Mouse (Mus musculus) cerebellum, postnatal 4 days (tissue): ENCODE measurements around the gene Acot5.
"Not testable (repeated sequence)": the region's sequence is repeated elsewhere in the genome, so short reads cannot be mapped to it uniquely, and the experiment has no call there.

ENCODE experiments used
- DNase-seq, 2 experiments: peaks; one replicate each; pipeline ENCODE4 v3.0.0; 2022; ENCODE audit warnings: low spot score in 2 of 2, mixed read lengths in 1 of 2

Acot5 gene

GRCm38 (mm10) chr12:84062336-84062735, 6.8 kb upstream of the Acot5 start:
- DNase-seq: no peak

- no peak for DNase-seq
Observed at GRCm38 (mm10) chr12:84063228-84063627, 5.9 kb upstream of the Acot5 start.

GRCm38 (mm10) chr12:84063833-84064232, 5.3 kb upstream of the Acot5 start:
- no peak for DNase-seq

GRCm38 (mm10) chr12:84064621-84065020, 4.5 kb upstream of the Acot5 start:
- DNase-seq: no peak

GRCm38 (mm10) chr12:84067752-84068151, 1.4 kb upstream of the Acot5 start:
- no peak for DNase-seq

GRCm38 (mm10) chr12:84068296-84068695, 829 bp upstream of the Acot5 start:
- DNase-seq: no peak

- peak in 1 of 2 experiments; percentile 20 for DNase-seq
Observed at GRCm38 (mm10) chr12:84069582-84069981, 457 bp downstream of the Acot5 start.

GRCm38 (mm10) chr12:84071696-84072095, 2.6 kb downstream of the Acot5 start:
- DNase-seq: no peak

GRCm38 (mm10) chr12:84077371-84077990, 8.4 kb downstream of the Acot5 start:
- DNase-seq: no peak

- DNase-seq: no peak
Observed at GRCm38 (mm10) chr12:84083842-84084241, 14.7 kb downstream of the Acot5 start.

GRCm38 (mm10) chr12:84084581-84084980, 15.5 kb downstream of the Acot5 start:
- no peak for DNase-seq

GRCm38 (mm10) chr12:84094666-84095065, 25.5 kb downstream of the Acot5 start:
- DNase-seq: not testable (repeated sequence)

GRCm38 (mm10) chr12:84099605-84100004, 30.5 kb downstream of the Acot5 start:
- no peak for DNase-seq

GRCm38 (mm10) chr12:84100071-84100470, 30.9 kb downstream of the Acot5 start:
- no peak for DNase-seq

GRCm38 (mm10) chr12:84100604-84101492, 31.7 kb downstream of the Acot5 start, which contains the start of gene Acot6:
Acot6 (plus strand) TSS chr12:84100654.
- DNase-seq: peak in 1 of 2 experiments; percentile 45

- DNase-seq: no peak
Observed at GRCm38 (mm10) chr12:84101493-84101845, 32.3 kb downstream of the Acot5 start.

- no peak for DNase-seq
Observed at GRCm38 (mm10) chr12:84107012-84107411, 37.9 kb downstream of the Acot5 start.

- DNase-seq: no peak
Observed at GRCm38 (mm10) chr12:84107692-84108091, 38.6 kb downstream of the Acot5 start.

GRCm38 (mm10) chr12:84109924-84110323, 40.8 kb downstream of the Acot5 start:
- no peak for DNase-seq

GRCm38 (mm10) chr12:84110814-84111213, 41.7 kb downstream of the Acot5 start:
- DNase-seq: no peak

- no peak for DNase-seq
Observed at GRCm38 (mm10) chr12:84113676-84114075, 44.6 kb downstream of the Acot5 start.

- peak; percentile 72 to 85 for DNase-seq
Observed at GRCm38 (mm10) chr12:84114153-84114994, 45.2 kb downstream of the Acot5 start, which contains the start of gene Dnal1. Dnal1 (plus strand) TSS chr12:84114366.
